Comparison of ENCODE assay signal across 10 mouse cellular contexts in the genomic region with DNA sequence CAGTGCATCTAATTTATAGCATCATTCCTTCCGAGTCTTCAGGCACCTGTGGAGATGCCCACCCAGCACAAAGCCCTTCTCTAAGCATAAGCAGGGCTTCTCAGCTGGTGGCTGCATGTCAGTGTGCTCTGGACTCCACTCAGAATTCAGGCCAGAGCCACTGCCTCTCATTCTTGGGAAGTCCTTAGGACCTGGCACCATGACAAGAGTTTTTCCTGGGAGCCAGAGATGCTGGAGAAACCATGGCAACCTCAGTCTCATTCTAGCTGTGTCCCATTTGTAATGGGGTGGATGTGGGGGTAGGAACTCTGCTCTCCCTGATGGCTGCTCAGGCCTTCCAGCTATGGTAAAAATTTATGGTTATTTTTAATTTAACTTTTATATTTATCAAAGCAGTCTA.
A peak's percentile ranks its signal among the peaks of the same experiment; 100 is the strongest.
DNase-seq lines count a peak whose midpoint lies in the region; ATAC-seq lines count a peak whose summit lies in the region.
"Had no signal": no experiment of that assay in that cellular context is flagged by ENCODE, and none has a peak within 500 bp of the region (broad histone marks: within the 10 kb centered on the region; RNA-seq: fewer than 3 reads in every experiment).

No protein-coding gene starts in this region.

- peaks cover 30% of the 10 kb centered on the region for H3K4me1 ChIP-seq in neural tube, embryonic 13.5 days (replicated peaks)
- H3K4me1 ChIP-seq in embryonic facial prominence, embryonic 10.5 days, result peaks cover 12% of the 10 kb centered on the region; the same call in 1 of the 2 replicates

- DNase-seq in cerebellum, adult 18-20 months, result peak; percentile 18 to 40
- DNase-seq in cerebellum, postnatal 25 days, result peak; percentile 52 to 67
- peak; percentile 24 for DNase-seq in layer of hippocampus, adult 9-10 months (ENCODE audit: low spot score)
- DNase-seq in embryonic facial prominence, embryonic 10.5 days (ENCODE audit: low spot score), result no peak
- no peak for DNase-seq in adrenal gland, adult 8-10 months
- no peak for DNase-seq in gastrocnemius, postnatal 25 days
- DNase-seq: adrenal gland, adult 2 months had no signal

- no peak overlapping the region for H3K9ac ChIP-seq in neural tube, embryonic 13.5 days
- H3K9ac ChIP-seq: embryonic facial prominence, embryonic 12.5 days; limb, embryonic 13.5 days had no signal

- H3K36me3 ChIP-seq in neural tube, embryonic 13.5 days, result no peaks in the 10 kb centered on the region
- no peaks in the 10 kb centered on the region for H3K36me3 ChIP-seq in embryonic facial prominence, embryonic 10.5 days (replicated peaks)
- H3K36me3 ChIP-seq: embryonic facial prominence, embryonic 12.5 days; limb, embryonic 13.5 days had no signal

- peak; percentile 53; the same call in 1 of the 2 replicates for ATAC-seq in neural tube, embryonic 13.5 days (ENCODE audit: low read depth)

- WGBS in neural tube, embryonic 13.5 days, result 27% methylated on average over 1 of the region's 1 CpGs
- 63% methylated on average over 1 of the region's 1 CpGs for WGBS in embryonic facial prominence, embryonic 10.5 days

- H3K27me3 ChIP-seq in neural tube, embryonic 13.5 days, result peaks cover 26% of the 10 kb centered on the region
- H3K27me3 ChIP-seq in embryonic facial prominence, embryonic 10.5 days (replicated peaks; ENCODE audit: low read depth, poor library complexity, severe bottlenecking), result peaks cover 19% of the 10 kb centered on the region; the same call in 1 of the 2 replicates

- no peak overlapping the region for H3K4me3 ChIP-seq in neural tube, embryonic 13.5 days
- no peak overlapping the region for H3K4me3 ChIP-seq in embryonic facial prominence, embryonic 10.5 days
- H3K4me3 ChIP-seq: embryonic facial prominence, embryonic 12.5 days; limb, embryonic 13.5 days had no signal

- no peak overlapping the region for H3K4me2 ChIP-seq in neural tube, embryonic 13.5 days
- H3K4me2 ChIP-seq: embryonic facial prominence, embryonic 12.5 days; limb, embryonic 13.5 days had no signal

- no peak overlapping the region for H3K27ac ChIP-seq in neural tube, embryonic 13.5 days (replicated peaks)
- H3K27ac ChIP-seq in embryonic facial prominence, embryonic 10.5 days (replicated peaks), result no peak overlapping the region
- H3K27ac ChIP-seq: embryonic facial prominence, embryonic 12.5 days; limb, embryonic 13.5 days had no signal

- no peaks in the 10 kb centered on the region for H3K9me3 ChIP-seq in neural tube, embryonic 13.5 days
- no peaks in the 10 kb centered on the region for H3K9me3 ChIP-seq in embryonic facial prominence, embryonic 10.5 days
- H3K9me3 ChIP-seq: embryonic facial prominence, embryonic 12.5 days; limb, embryonic 13.5 days had no signal

Comparison
In these comparisons a context has a peak if more than half of its experiments do, and no peak if none do; other contexts are left out.
1. DNase-seq: peak in cerebellum, adult 18-20 months (2 of 2), cerebellum, postnatal 25 days (2 of 2) and layer of hippocampus, adult 9-10 months (single experiment); none in embryonic facial prominence, embryonic 10.5 days (single experiment), adrenal gland, adult 8-10 months (single experiment) and gastrocnemius, postnatal 25 days (single experiment).